Mouse (Mus musculus): ENCODE measurements around the gene Atg16l2. TPM values are rescaled to one million over a fixed set of nuclear protein-coding genes. Genes with fewer than 3 reads are reported as not detected.
A peak's percentile ranks its signal among the peaks of the same experiment; 100 is the strongest.

Atg16l2 gene
- polyA plus RNA-seq, 1 experiment from 2014 or later = 17.6 TPM

DNA sequence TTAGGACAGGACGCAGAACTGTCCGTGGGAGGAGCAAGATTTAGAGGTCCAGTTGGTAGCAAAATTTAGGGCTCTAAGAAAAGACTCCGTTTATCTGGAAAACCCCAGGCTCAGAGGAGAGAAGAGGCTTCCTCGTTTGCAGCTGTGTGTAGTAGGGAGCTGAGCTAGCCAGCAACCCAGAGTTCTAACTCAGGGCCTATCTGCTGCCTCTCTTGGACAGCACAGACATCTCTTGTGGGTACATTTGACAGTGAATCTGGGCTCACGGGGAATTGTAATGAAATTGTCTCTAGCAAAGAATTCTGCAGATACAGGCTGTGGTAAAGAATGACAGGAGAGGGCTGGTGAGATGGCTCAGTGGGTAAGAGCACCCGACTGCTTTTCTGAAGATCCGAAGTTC lies 640 bp upstream of the Atg16l2 start:
- no peak for ATAC-seq (ENCODE audit: low FRiP score, low TSS enrichment)
- H3K4me2 ChIP-seq (ENCODE audit: low read length) = peak overlapping the region; percentile 80
- H3K27me3 ChIP-seq (ENCODE audit: control insufficient read depth, insufficient read depth, low read length) = peaks cover 10% of the 10 kb centered on the region; the same call in 1 of the 2 replicates
- H3K4me1 ChIP-seq (ENCODE audit: control insufficient read depth, insufficient read depth, low read length) = peaks cover 10% of the 10 kb centered on the region; the same call in 1 of the 2 replicates
- H3K27ac ChIP-seq (replicated peaks; ENCODE audit: low read depth, low read length) = peak overlapping the region; percentile 45; the same call in 1 of the 2 replicates
- H3K9ac ChIP-seq (replicated peaks; ENCODE audit: low read length) = peak overlapping the region; percentile 57; the same call in 1 of the 2 replicates
- no peaks in the 10 kb centered on the region for H3K36me3 ChIP-seq (ENCODE audit: control insufficient read depth, insufficient read depth, low read length)
- no peaks in the 10 kb centered on the region for H3K9me3 ChIP-seq (ENCODE audit: control insufficient read depth, low read length)
- DNase-seq = no peak
- peak overlapping the region; percentile 67 for H3K4me3 ChIP-seq (replicated peaks; ENCODE audit: low read depth, low read length)
- 23% methylated on average over 7 of the region's 7 CpGs for WGBS

DNA sequence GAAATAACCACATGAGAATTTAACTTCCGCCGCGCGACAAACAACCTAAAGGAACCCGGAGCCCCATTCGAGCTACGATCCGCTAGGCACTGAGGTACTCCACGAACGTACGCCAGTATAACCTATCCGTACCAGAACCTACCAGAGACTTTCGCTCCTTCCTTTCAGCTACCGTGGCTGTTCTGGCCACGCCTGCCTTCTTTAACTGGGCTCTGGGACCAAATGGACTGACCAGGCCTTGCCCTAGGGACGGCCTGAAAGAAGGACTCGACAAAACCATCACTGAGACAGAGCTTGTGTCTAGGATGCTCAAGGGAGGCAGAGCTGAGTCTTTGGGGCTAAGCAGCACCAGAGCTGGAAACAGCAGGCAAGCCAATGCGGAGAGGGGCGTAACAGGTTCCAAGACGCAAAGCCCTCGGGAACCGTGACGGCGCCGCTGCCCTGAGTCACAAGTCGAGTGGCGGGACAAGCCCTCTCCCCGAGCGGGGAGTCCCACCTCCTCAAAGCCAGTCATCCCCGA lies 630 bp downstream of the Atg16l2 start:
- Histone ChIP-seq H3K4me2 (ENCODE audit: low read length) (peak overlapping the region; percentile 80), H3K9me3 (ENCODE audit: control insufficient read depth, low read length) (no peaks in the 10 kb centered on the region), H3K9ac (replicated peaks; ENCODE audit: low read length) (peak overlapping the region; percentile 57), H3K4me3 (replicated peaks; ENCODE audit: low read depth, low read length) (peak overlapping the region; percentile 67), H3K27me3 (ENCODE audit: control insufficient read depth, insufficient read depth, low read length) (peaks cover 10% of the 10 kb centered on the region; the same call in 1 of the 2 replicates), H3K27ac (replicated peaks; ENCODE audit: low read depth, low read length) (peak overlapping the region; percentile 45), H3K36me3 (ENCODE audit: control insufficient read depth, insufficient read depth, low read length) (no peaks in the 10 kb centered on the region), H3K4me1 (ENCODE audit: control insufficient read depth, insufficient read depth, low read length) (peaks cover 14% of the 10 kb centered on the region; the same call in 1 of the 2 replicates)
- ATAC-seq (ENCODE audit: low FRiP score, low TSS enrichment) (no peak; the same call in 1 of the 2 replicates), DNase-seq (no peak)
- under 1% methylated on average over 30 of the region's 30 CpGs for WGBS

DNA sequence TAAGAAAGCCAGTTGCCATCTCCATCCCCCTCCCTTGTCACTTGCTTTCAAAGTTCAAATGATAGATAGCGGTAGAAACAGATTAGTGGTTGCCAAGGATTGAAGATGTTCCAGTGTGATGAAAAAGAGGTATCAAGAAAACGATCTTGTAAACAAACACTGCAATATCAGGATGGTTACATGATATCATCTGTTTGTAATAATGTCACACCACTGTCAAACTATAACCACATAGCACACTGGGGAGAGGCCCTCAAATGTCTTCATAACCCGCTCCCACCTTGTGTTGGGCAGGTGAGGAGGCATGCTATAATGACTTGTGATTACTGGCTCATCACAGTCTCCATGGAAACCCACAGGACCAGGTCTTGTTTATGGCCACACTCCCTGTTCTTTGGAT lies 3.7 kb downstream of the Atg16l2 start:
- Histone ChIP-seq H3K4me1 (ENCODE audit: control insufficient read depth, insufficient read depth, low read length) (peaks cover 14% of the 10 kb centered on the region; the same call in 1 of the 2 replicates), H3K9ac (replicated peaks; ENCODE audit: low read length) (no peak overlapping the region), H3K27ac (replicated peaks; ENCODE audit: low read depth, low read length) (no peak overlapping the region), H3K4me2 (ENCODE audit: low read length) (no peak overlapping the region), H3K9me3 (ENCODE audit: control insufficient read depth, low read length) (no peaks in the 10 kb centered on the region), H3K36me3 (ENCODE audit: control insufficient read depth, insufficient read depth, low read length) (no peaks in the 10 kb centered on the region), H3K27me3 (ENCODE audit: control insufficient read depth, insufficient read depth, low read length) (peaks cover 10% of the 10 kb centered on the region; the same call in 1 of the 2 replicates), H3K4me3 (replicated peaks; ENCODE audit: low read depth, low read length) (no peak overlapping the region)
- DNase-seq (no peak), ATAC-seq (ENCODE audit: low FRiP score, low TSS enrichment) (no peak)
- 88% methylated on average over 3 of the region's 3 CpGs for WGBS

DNA sequence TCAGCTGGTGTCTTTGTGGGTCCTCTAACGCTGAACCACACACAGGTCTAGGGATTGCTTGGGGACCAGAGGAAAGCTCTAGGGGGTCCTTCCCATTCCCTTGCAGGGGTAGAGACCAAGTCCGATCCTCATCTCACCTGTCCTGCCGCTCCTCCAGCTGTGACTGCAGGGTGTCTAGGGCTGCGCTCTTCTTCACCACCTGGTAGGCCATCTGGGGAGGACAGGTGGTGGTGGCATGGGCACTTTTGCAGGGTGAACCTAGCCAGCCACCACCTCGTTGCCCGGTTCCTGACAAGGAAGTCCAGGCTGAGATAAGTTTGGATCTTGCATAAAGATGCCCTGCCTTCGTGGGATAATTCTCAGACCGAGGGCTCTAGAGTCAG lies 5.0 kb downstream of the Atg16l2 start:
- Histone ChIP-seq H3K27ac (replicated peaks; ENCODE audit: low read depth, low read length) (peak overlapping the region; percentile 60; the same call in 1 of the 2 replicates), H3K36me3 (ENCODE audit: control insufficient read depth, insufficient read depth, low read length) (no peaks in the 10 kb centered on the region), H3K27me3 (ENCODE audit: control insufficient read depth, insufficient read depth, low read length) (peaks cover 10% of the 10 kb centered on the region; the same call in 1 of the 2 replicates), H3K4me1 (ENCODE audit: control insufficient read depth, insufficient read depth, low read length) (peaks cover 9% of the 10 kb centered on the region; the same call in 1 of the 2 replicates), H3K4me2 (ENCODE audit: low read length) (peak overlapping the region; percentile 58), H3K9ac (replicated peaks; ENCODE audit: low read length) (peak overlapping the region; percentile 51), H3K9me3 (ENCODE audit: control insufficient read depth, low read length) (no peaks in the 10 kb centered on the region), H3K4me3 (replicated peaks; ENCODE audit: low read depth, low read length) (peak overlapping the region; percentile 31)
- ATAC-seq (ENCODE audit: low FRiP score, low TSS enrichment) = 0 out of 2 replicates have a peak, but pooled peaks have one; percentile 3
- DNase-seq = no peak
- 26% methylated on average over 8 of the region's 8 CpGs for WGBS

DNA sequence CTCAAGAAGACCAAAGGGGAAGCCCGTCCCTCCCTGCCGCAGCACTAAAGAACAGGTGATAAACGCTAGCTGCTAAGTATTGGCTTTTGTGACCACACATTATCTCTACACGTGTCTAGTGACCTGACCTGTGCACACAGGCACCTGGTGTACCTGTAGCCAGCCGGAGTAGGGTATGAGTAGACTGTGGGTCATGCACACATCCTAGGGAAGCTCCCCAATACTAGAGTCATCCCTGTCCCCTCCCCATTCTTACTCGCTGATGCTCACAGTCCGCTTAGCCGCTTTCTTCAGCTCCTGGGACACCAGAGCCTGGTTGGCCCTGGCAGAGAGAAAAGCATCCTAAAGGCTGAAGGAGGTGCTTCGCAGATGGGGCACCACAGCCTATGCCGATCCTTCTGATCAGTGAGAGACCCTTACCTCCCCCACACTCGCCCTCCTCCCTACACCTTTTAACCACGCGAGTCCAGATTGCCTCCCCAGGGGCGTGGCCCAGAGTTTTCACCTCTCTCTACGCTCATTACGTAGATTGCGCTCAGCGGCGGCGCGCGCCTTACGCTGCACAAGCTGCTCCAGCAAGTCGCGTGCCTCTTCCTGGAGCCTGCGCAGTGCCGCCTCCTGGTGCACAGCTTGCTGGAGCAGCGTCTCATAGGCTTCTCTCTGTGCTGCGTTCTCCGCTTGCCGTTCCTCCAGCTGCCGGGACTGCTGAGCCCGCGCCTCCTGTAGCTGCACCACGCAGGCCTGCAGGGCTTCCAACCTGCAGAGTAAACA lies 5.6 kb downstream of the Atg16l2 start:
- peak overlapping the region; percentile 58 for H3K4me2 ChIP-seq (ENCODE audit: low read length)
- peaks cover 10% of the 10 kb centered on the region; the same call in 1 of the 2 replicates for H3K27me3 ChIP-seq (ENCODE audit: control insufficient read depth, insufficient read depth, low read length)
- peaks cover 3% of the 10 kb centered on the region; the same call in 1 of the 2 replicates for H3K36me3 ChIP-seq (ENCODE audit: control insufficient read depth, insufficient read depth, low read length)
- DNase-seq (peak; percentile 95), ATAC-seq (ENCODE audit: low FRiP score, low TSS enrichment) (peak; percentile 83)
- H3K4me3 ChIP-seq (replicated peaks; ENCODE audit: low read depth, low read length) = peak overlapping the region; percentile 31
- H3K9ac ChIP-seq (replicated peaks; ENCODE audit: low read length) = peak overlapping the region; percentile 51
- H3K9me3 ChIP-seq (ENCODE audit: control insufficient read depth, low read length) = no peaks in the 10 kb centered on the region
- H3K4me1 ChIP-seq (ENCODE audit: control insufficient read depth, insufficient read depth, low read length) = peaks cover 9% of the 10 kb centered on the region; the same call in 1 of the 2 replicates
- 9% methylated on average over 35 of the region's 35 CpGs for WGBS
- H3K27ac ChIP-seq (replicated peaks; ENCODE audit: low read depth, low read length) = peak overlapping the region; percentile 60; the same call in 1 of the 2 replicates

DNA sequence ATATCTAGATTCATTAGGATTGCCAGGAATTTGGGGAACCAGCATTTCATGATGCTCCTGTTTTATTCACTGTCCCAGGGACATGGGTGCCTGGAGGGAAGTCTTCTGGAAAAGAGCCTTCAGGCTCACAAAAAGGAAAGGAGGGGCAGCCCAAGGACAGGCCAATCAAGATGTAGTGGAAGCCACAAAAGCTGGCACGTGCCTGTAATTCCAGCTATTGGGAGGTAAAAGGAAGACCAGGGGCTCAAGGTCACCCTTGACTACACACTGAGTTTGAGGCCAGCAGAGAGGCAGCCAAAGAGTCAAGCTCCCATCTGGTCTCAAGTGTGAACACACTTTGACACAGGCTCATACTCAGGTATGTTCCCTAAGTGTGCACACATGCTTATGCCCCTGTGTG lies 6.6 kb downstream of the Atg16l2 start:
- H3K27ac ChIP-seq (replicated peaks; ENCODE audit: low read depth, low read length) = no peak overlapping the region
- ATAC-seq (ENCODE audit: low FRiP score, low TSS enrichment) = no peak
- H3K4me1 ChIP-seq (ENCODE audit: control insufficient read depth, insufficient read depth, low read length) = peaks cover 3% of the 10 kb centered on the region; the same call in 1 of the 2 replicates
- no peaks in the 10 kb centered on the region for H3K9me3 ChIP-seq (ENCODE audit: control insufficient read depth, low read length)
- no peak overlapping the region for H3K4me2 ChIP-seq (ENCODE audit: low read length)
- WGBS = 52% methylated on average over 1 of the region's 1 CpGs
- H3K9ac ChIP-seq (replicated peaks; ENCODE audit: low read length) = no peak overlapping the region
- H3K36me3 ChIP-seq (ENCODE audit: control insufficient read depth, insufficient read depth, low read length) = peaks cover 3% of the 10 kb centered on the region; the same call in 1 of the 2 replicates
- H3K4me3 ChIP-seq (replicated peaks; ENCODE audit: low read depth, low read length) = no peak overlapping the region
- H3K27me3 ChIP-seq (ENCODE audit: control insufficient read depth, insufficient read depth, low read length) = peaks cover 10% of the 10 kb centered on the region; the same call in 1 of the 2 replicates
- no peak for DNase-seq

DNA sequence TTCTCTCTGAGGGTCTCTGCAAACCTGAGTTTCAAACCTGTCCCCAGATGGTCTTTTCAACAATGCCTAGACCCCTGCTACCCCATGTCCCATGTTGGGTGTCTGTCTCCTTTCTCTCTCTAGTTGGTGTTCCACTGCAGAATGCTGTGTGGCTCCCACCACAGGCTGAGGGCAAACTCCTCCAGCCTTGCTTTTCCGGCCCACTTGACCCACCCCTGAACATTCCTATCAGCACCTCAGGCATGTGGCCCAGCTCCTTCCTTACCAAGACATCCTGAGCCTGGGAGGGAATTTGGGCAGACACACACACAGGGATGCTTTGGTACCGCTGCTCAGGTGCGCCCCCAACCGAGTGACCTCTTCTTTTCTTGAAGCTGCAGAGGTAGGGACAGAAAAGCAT lies 8.4 kb downstream of the Atg16l2 start:
- no peak for DNase-seq
- ATAC-seq (ENCODE audit: low FRiP score, low TSS enrichment) = no peak
- no peak overlapping the region for H3K27ac ChIP-seq (replicated peaks; ENCODE audit: low read depth, low read length)
- H3K9me3 ChIP-seq (ENCODE audit: control insufficient read depth, low read length) = no peaks in the 10 kb centered on the region
- H3K9ac ChIP-seq (replicated peaks; ENCODE audit: low read length) = no peak overlapping the region
- WGBS = 62% methylated on average over 4 of the region's 4 CpGs
- no peak overlapping the region for H3K4me3 ChIP-seq (replicated peaks; ENCODE audit: low read depth, low read length)
- no peaks in the 10 kb centered on the region for H3K27me3 ChIP-seq (ENCODE audit: control insufficient read depth, insufficient read depth, low read length)
- peaks cover 6% of the 10 kb centered on the region; the same call in 1 of the 2 replicates for H3K36me3 ChIP-seq (ENCODE audit: control insufficient read depth, insufficient read depth, low read length)
- no peak overlapping the region for H3K4me2 ChIP-seq (ENCODE audit: low read length)
- H3K4me1 ChIP-seq (ENCODE audit: control insufficient read depth, insufficient read depth, low read length) = peaks cover 3% of the 10 kb centered on the region; the same call in 1 of the 2 replicates

DNA sequence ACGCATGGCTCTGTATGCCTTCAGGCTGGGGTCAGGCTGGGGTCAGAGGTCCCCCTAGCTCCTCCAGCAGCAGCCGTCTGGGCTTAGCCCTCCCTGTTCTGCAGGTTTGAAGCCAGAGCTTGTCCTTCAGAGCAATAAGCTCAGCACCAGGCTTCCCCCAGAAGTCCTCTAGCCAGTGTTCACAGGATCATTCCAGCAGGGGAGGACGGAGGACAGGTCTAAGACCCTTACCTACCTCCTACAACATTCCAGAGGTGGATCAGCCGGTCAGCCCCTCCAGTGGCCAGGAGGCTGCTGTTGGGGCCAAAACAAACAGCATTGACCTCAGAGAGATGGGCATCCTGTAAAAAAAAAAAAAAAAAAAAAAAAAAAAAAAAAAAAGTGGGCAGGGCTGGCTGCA lies 8.9 kb downstream of the Atg16l2 start:
- H3K27ac ChIP-seq (replicated peaks; ENCODE audit: low read depth, low read length) = no peak overlapping the region
- no peak overlapping the region for H3K9ac ChIP-seq (replicated peaks; ENCODE audit: low read length)
- no peak for DNase-seq
- H3K4me1 ChIP-seq (ENCODE audit: control insufficient read depth, insufficient read depth, low read length) = peaks cover 3% of the 10 kb centered on the region; the same call in 1 of the 2 replicates
- H3K27me3 ChIP-seq (ENCODE audit: control insufficient read depth, insufficient read depth, low read length) = no peaks in the 10 kb centered on the region
- no peak overlapping the region for H3K4me2 ChIP-seq (ENCODE audit: low read length)
- WGBS = 76% methylated on average over 4 of the region's 4 CpGs
- H3K9me3 ChIP-seq (ENCODE audit: control insufficient read depth, low read length) = no peaks in the 10 kb centered on the region
- H3K36me3 ChIP-seq (ENCODE audit: control insufficient read depth, insufficient read depth, low read length) = peaks cover 6% of the 10 kb centered on the region; the same call in 1 of the 2 replicates
- no peak for ATAC-seq (ENCODE audit: low FRiP score, low TSS enrichment)
- H3K4me3 ChIP-seq (replicated peaks; ENCODE audit: low read depth, low read length) = no peak overlapping the region
